Comparison of ENCODE assay signal across 1 mouse cellular context in genomic region chr4:148082257-148083044, GRCm38 (mm10).
TF ChIP-seq lines count a peak whose summit lies in the region.

No protein-coding gene starts in this region.

TF ChIP-seq in CH12.LX, 34 proteins besides CTCF, POLR2A, EP300 and RAD21 (continued from another document):
- TF ChIP-seq HCFC1 (IDR thresholded peaks at IDR 0.05; ENCODE audit: low read depth, low read length) (no peak), PAX5 (IDR thresholded peaks at IDR 0.05; ENCODE audit: low read length) (no peak), MAZ (IDR thresholded peaks at IDR 0.05; ENCODE audit: low read depth, low read length) (no peak), TCF12 (IDR thresholded peaks at IDR 0.05; ENCODE audit: low read depth, low read length) (peak; percentile 11; the same call in 1 of the 2 replicates), USF2 (conservative IDR thresholded peaks at IDR 0.05; ENCODE audit: low read depth, low read length) (peak; percentile 69), SMC3 (IDR thresholded peaks at IDR 0.05; ENCODE audit: low read depth, low read length) (peak; percentile 54), ZMIZ1 (IDR thresholded peaks at IDR 0.05; ENCODE audit: low read depth, low read length) (no peak), TBP (conservative IDR thresholded peaks at IDR 0.05; ENCODE audit: low read depth, low read length) (no peak), MAX (IDR thresholded peaks at IDR 0.05; ENCODE audit: low read length) (peak; percentile 39; the same call in 1 of the 2 replicates), ZNF384 (IDR thresholded peaks at IDR 0.05; ENCODE audit: low read depth, low read length) (no peak), RCOR1 (conservative IDR thresholded peaks at IDR 0.05; ENCODE audit: low read depth, low read length) (no peak), CHD1 (IDR thresholded peaks at IDR 0.05; ENCODE audit: low read depth, low read length) (no peak), USF1 (IDR thresholded peaks at IDR 0.05; ENCODE audit: low read depth, low read length) (peak; percentile 74), E2F4 (IDR thresholded peaks at IDR 0.05; ENCODE audit: insufficient replicate concordance, low read depth, low read length) (no peak)
